Mouse (Mus musculus): ENCODE results near the gene Nol4l.
A peak's percentile ranks its signal among the peaks of the same experiment; 100 is the strongest.
"Not testable (repeated sequence)": the region's sequence is repeated elsewhere in the genome, so short reads cannot be mapped to it uniquely, and the experiment has no call there.

Nol4l gene

GRCm38 (mm10) chr2:153417841-153418240 is 111.9 kb downstream of the Nol4l start:
- no peak for DNase-seq (ENCODE audit: low spot score in 2 of 2)

- peak in 1 of 2 experiments; percentile 35 for DNase-seq (ENCODE audit: low spot score in 2 of 2)
These were observed 115.2 kb downstream of the Nol4l start for GRCm38 (mm10) chr2:153414607-153415006.

- DNase-seq (ENCODE audit: low spot score in 2 of 2) = no peak
These were observed 117.2 kb downstream of the Nol4l start for GRCm38 (mm10) chr2:153412563-153412962.

- no peak for DNase-seq (ENCODE audit: low spot score in 2 of 2)
These were observed 118.2 kb downstream of the Nol4l start for GRCm38 (mm10) chr2:153411557-153411956.

- no peak for DNase-seq (ENCODE audit: low spot score in 2 of 2)
These were observed 120.8 kb downstream of the Nol4l start for GRCm38 (mm10) chr2:153408971-153409370.

DNA sequence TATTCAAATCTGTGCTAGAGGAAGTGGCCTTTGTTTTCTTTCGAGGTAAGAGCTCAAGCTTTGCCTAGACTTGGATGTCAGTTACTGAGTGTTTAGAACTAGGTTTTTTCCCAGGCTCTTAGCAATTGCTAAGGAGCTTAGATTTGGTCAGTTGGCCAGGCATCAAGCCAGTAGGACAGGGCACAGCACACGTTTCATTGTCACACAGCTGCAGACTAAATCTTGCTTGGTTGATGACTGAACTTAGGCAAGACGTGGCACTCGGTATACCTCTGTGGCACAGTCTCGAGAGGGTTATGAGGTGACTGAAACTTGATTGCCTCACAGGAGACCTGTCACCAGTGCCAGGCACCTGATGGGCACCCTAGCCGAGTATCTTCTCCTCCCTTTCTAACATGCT is 122.9 kb downstream of the Nol4l start:
- no peak for DNase-seq (ENCODE audit: low spot score in 2 of 2)

DNA sequence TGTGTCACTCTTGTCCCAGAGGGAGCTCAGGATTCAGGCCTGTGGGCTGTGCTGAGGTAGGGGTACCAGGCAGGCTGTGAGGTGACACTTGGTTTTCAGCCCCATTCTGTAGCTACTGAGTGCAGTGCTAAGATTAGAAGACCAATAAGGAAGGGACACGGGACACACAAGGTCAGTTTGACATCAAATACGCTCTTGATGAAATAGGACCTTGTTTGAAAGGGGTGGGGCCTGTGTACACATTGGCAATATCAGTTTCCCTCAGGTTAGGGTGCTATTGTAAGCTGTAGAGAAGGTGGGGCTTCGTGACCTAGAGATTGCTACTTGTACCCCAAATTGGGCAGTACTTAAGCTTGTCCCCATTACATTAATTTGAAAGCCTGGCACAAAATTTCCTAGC is 124.9 kb downstream of the Nol4l start:
- DNase-seq (ENCODE audit: low spot score in 2 of 2) = no peak

- no peak for DNase-seq (ENCODE audit: low spot score in 2 of 2)
These were observed 125.7 kb downstream of the Nol4l start for GRCm38 (mm10) chr2:153404062-153404461.

GRCm38 (mm10) chr2:153399166-153399565 is 130.6 kb downstream of the Nol4l start:
- DNase-seq (ENCODE audit: low spot score in 2 of 2) = no peak

GRCm38 (mm10) chr2:153397790-153398515 is 131.8 kb downstream of the Nol4l start:
- DNase-seq (ENCODE audit: low spot score in 2 of 2) = no peak

- DNase-seq (ENCODE audit: low spot score in 2 of 2) = no peak
These were observed 136.7 kb downstream of the Nol4l start for GRCm38 (mm10) chr2:153393045-153393444.

DNA sequence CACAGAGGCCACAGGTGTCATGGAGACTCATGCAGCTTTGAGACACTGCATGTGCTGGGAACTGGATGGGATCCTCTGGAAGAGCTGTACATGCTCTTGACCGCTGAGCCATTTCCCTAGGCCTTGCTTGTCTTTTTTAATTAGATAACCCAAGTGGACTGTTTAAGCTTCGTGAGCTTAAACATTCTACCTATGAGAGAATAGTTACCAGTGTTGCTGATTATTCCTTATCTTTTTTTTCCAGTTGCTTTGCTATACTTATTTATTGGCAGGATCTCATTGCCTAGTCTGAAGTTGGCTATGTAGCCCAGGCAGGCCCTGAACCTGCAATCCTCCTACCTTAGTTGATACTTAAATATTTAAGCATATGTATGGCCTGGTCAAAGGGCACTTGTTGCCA is 139.9 kb downstream of the Nol4l start:
- no peak for DNase-seq (ENCODE audit: low spot score in 2 of 2)

DNA sequence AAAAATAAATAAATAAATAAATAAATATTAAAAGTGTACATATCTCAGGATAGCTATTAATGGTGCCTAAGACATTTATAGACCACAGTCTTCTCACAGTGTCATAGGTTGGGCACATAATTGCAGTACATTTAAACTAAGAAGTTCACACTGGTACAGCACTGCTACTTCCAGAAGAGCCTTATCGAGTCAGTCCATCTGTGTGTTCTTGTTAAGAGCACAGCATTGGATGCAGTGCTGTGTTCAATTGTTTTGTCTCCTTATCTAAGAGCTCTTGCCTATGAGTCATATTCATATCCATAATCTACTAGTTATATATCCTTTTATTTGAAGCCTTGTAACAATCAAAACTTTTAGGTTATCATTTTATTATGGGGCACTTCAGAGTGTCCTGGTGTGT is 149.3 kb downstream of the Nol4l start:
- no peak for DNase-seq (ENCODE audit: low spot score in 2 of 2)

GRCm38 (mm10) chr2:153375380-153375779 is 154.4 kb downstream of the Nol4l start:
- DNase-seq (ENCODE audit: low spot score in 2 of 2) = no peak

GRCm38 (mm10) chr2:153370871-153371270 is 158.9 kb downstream of the Nol4l start:
- DNase-seq (ENCODE audit: low spot score in 2 of 2) = no peak

GRCm38 (mm10) chr2:153364531-153364930 is 165.2 kb downstream of the Nol4l start:
- DNase-seq (ENCODE audit: low spot score in 2 of 2) = not testable (repeated sequence)

DNA sequence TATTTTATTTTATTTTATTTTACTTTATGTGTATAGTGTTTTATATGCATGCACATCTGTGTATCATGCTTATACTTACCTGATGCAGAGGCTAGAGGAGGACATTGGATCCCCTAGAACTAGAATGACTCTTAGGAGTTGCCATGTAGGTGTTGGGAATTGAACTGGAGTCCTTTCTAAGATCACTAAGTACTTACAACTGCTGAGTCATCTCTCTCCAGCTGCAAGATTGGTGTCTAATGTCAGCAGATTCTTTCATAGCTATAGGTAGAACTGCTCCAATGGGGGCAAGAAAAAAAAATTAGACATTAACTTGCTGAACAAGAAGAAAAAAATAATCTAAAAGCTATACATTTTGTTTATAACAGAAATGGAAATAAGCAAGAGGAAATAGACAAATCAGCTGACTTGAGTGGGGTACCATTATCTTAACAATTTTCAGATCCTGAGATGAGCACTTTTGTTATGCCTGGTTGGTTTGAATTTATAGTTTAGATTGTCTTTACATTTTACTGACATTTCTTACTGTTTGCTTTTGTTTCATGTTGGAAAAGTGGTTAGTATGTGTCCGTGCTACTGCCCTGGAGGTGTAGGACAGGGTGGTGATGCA is 168.6 kb downstream of the Nol4l start:
- no peak for DNase-seq (ENCODE audit: low spot score in 2 of 2)
